Mouse (Mus musculus) T-cell, adult 2 months (primary cell): Measurements from ENCODE around the gene Casq2.
"Not testable (repeated sequence)": the region's sequence is repeated elsewhere in the genome, so short reads cannot be mapped to it uniquely, and the experiment has no call there.

Experiments
- DNase-seq: peaks from one replicate; pipeline ENCODE4 v3.0.0; 2022; ENCODE audit warnings: low spot score

Casq2 gene

GRCm38 (mm10) chr3:102135389-102136113 lies 49.3 kb downstream of the Casq2 start:
- DNase-seq = no peak

- no peak for DNase-seq
Observed at GRCm38 (mm10) chr3:102137158-102137557, 50.9 kb downstream of the Casq2 start.

- DNase-seq = no peak
Observed at GRCm38 (mm10) chr3:102138899-102139298, 52.7 kb downstream of the Casq2 start.

DNA sequence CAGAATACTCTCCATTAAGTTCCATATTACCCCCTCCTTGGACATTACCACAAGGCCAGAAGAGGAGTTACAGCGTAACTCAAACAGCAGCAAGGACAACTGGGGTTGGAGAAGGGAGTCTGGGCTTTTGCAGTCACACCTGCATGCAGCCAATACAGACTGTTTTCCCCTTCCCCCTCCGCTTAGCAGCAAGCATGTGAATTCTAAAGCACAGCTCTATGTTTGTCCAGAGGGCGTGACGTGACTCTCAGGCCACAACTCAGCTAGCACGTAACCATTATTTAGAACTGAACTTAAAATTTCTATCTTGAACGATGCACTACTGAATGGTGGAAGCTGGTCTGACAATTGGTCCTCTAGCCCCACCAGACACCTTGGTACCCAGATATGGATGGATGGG lies 54.4 kb downstream of the Casq2 start:
- no peak for DNase-seq

DNA sequence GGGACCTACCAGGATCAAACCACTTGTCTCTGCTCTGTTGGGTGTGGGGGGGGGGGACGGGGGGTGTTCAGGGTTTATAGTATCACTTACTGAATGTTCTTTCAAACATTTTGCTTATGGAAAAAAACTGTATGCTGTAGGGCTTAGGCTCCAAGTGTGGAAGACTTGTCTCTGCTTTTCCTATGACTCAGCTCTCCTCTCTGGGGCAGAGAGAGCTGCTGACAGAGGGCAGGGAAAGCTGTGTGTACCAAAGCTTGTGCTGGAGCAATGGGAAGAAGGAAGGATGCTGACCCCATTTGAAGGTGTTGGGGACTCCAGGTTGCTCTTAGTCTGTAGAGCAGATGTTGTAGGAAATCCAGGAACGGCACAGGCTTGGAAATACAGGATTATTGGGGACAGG lies 55.2 kb downstream of the Casq2 start:
- no peak for DNase-seq

DNA sequence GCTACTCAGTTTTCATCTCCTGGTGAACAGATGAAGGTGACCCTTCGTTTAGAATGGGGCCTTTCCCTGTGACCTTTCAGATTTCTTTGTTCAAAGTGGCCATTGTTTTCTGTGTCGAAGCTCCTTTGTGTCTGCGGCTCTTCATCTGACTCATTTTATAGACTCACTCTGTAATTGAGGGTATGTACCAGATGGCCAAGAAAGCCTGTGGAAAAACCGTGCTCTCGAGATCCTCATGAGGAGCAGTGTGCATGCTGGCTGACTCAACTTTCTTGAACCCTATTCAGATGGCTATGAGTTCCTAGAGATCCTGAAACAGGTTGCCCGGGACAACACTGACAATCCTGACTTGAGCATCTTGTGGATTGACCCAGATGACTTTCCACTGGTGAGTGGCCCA lies 55.7 kb downstream of the Casq2 start:
- DNase-seq = no peak

- no peak for DNase-seq
Observed at GRCm38 (mm10) chr3:102142947-102143346, 56.7 kb downstream of the Casq2 start.

GRCm38 (mm10) chr3:102143536-102143935 lies 57.3 kb downstream of the Casq2 start:
- no peak for DNase-seq

- no peak for DNase-seq
Observed at GRCm38 (mm10) chr3:102144401-102144800, 58.2 kb downstream of the Casq2 start.

GRCm38 (mm10) chr3:102145645-102146386 lies 59.6 kb downstream of the Casq2 start:
- DNase-seq = no peak

- no peak for DNase-seq
Observed at GRCm38 (mm10) chr3:102146428-102146827, 60.2 kb downstream of the Casq2 start.

GRCm38 (mm10) chr3:102147189-102147588 lies 61.0 kb downstream of the Casq2 start:
- DNase-seq = no peak

- DNase-seq = no peak
Observed at GRCm38 (mm10) chr3:102149941-102150340, 63.7 kb downstream of the Casq2 start.

DNA sequence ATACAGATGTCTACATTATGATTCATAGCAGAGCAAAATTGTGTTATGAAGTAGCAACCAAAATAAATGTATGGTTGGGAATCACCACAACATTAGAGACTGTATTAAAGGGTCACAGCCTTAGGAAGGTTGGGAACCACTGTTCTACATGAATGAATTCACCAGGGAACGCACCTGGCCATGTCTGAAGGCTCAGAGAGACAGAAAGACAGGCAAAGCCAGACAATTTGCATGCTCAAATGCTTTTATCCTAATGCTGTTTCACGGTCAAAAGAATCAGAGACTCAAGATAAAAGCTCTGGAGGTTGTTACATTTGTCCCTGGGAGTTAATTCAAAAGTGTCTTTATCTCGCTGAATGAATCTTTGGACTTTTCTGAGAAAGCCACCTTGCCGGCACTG lies 65.6 kb downstream of the Casq2 start:
- no peak for DNase-seq

DNA sequence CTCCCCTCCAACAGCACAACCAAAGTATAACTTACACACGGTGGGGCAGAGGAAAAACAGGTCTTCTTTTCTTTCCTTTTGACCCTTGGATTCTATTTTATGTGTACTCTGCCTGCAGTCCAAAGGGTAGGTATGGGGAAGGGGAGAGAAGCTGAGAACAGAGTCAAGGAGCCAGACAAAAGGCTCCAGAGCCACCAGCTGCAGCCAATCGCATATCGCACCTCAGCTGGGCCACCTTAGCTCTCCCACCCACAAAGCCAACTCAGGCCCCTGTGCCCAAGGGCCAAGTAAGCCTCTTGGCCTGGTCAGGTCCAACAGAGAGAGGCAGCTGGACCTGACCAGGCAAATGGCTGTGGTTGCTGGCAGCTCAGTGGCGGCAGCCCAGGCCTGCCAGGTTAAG lies 66.3 kb downstream of the Casq2 start:
- no peak for DNase-seq

DNA sequence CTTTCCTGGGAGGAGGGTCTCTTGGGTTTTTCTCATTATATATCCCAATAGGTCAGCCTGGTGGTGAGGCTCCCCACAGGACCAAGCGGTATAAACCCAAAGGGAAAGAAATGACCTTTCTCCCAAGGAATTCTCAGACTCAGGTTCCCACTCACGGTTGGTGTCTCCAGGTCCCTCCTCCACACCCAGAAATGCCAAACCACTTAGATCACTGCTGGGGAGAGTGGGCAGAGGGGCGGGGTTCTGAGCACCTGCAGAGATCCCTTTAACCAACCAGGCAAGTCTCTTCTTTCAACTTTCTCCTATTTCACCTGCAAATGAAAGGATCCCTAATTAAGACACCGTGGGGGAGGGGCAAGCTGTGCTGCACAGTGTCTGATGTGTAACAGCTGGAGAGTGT lies 66.7 kb downstream of the Casq2 start:
- no peak for DNase-seq

- no peak for DNase-seq
Observed at GRCm38 (mm10) chr3:102154107-102154506, 67.9 kb downstream of the Casq2 start.

DNA sequence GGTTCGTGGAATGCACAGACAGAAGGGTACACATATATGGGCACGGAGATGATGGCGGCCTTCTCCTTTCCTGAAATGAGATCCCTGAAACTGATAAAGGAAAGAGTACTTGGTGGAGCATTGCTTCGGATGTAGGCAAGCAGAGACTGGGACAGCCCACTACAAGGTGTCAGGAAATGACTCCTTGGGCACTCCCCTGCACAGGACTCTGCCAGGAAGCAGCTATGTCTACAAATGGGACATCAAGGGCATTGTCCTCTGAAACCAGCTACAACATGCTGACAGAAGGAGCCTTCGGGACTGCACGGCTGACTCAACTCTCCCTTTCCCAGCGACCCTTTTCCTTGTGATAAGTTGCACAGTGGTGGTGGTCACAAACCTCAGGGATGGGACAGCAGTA lies 70.5 kb downstream of the Casq2 start:
- DNase-seq = no peak

- no peak for DNase-seq
Observed at GRCm38 (mm10) chr3:102157652-102158051, 71.4 kb downstream of the Casq2 start.

- DNase-seq = no peak
Observed at GRCm38 (mm10) chr3:102158759-102159422, 72.7 kb downstream of the Casq2 start.

GRCm38 (mm10) chr3:102159423-102160325 lies 73.5 kb downstream of the Casq2 start:
- DNase-seq = no peak

GRCm38 (mm10) chr3:102163861-102164260 lies 77.6 kb downstream of the Casq2 start:
- not testable (repeated sequence) for DNase-seq
